33 mouse cellular contexts compared by ENCODE assay signal in genomic region chr8:95075504-95075903, GRCm38 (mm10). TPM values are rescaled to one million over a fixed set of nuclear protein-coding genes. Genes with fewer than 3 reads are reported as not detected.
"Had no signal": no experiment of that assay in that cellular context is flagged by ENCODE, and none has a peak within 500 bp of the region (broad histone marks: within the 10 kb centered on the region; RNA-seq: fewer than 3 reads in every experiment).

No protein-coding gene starts in this region.

- H3K9ac ChIP-seq: heart, embryonic 12.5 days; hindbrain, embryonic 12.5 days; hindbrain, embryonic 14.5 days; intestine, embryonic 15.5 days; kidney, embryonic 15.5 days; limb, embryonic 12.5 days; liver, embryonic 13.5 days; liver, embryonic 15.5 days had no signal

- H3K27me3 ChIP-seq: intestine, embryonic 15.5 days; kidney, embryonic 15.5 days; liver, embryonic 13.5 days; liver, embryonic 15.5 days had no signal

- H3K36me3 ChIP-seq: heart, embryonic 10.5 days; heart, embryonic 12.5 days; hindbrain, embryonic 10.5 days; hindbrain, embryonic 12.5 days; intestine, embryonic 15.5 days; kidney, embryonic 15.5 days; limb, embryonic 10.5 days; limb, embryonic 12.5 days; liver, embryonic 13.5 days; liver, embryonic 15.5 days had no signal

- H3K4me2 ChIP-seq: heart, embryonic 12.5 days; hindbrain, embryonic 12.5 days; hindbrain, embryonic 14.5 days; intestine, embryonic 15.5 days; kidney, embryonic 15.5 days; limb, embryonic 12.5 days; liver, embryonic 11.5 days; liver, embryonic 13.5 days; liver, embryonic 15.5 days had no signal

- H3K27ac ChIP-seq: heart, embryonic 10.5 days; hindbrain, embryonic 10.5 days; hindbrain, embryonic 12.5 days; hindbrain, embryonic 14.5 days; intestine, embryonic 15.5 days; kidney, embryonic 15.5 days; kidney, postnatal 0 days; limb, embryonic 10.5 days; limb, embryonic 12.5 days; liver, embryonic 13.5 days; liver, embryonic 15.5 days had no signal

- ATAC-seq: hindbrain, embryonic 16.5 days; inflammation-experienced regulatory T-cells, adult 6 months; intestine, embryonic 15.5 days; intestine, postnatal 0 days had no signal

- H3K4me3 ChIP-seq: heart, embryonic 10.5 days; heart, embryonic 12.5 days; hindbrain, embryonic 10.5 days; hindbrain, embryonic 12.5 days; intestine, embryonic 15.5 days; kidney, embryonic 15.5 days; limb, embryonic 10.5 days; limb, embryonic 12.5 days; liver, embryonic 13.5 days; liver, embryonic 15.5 days had no signal

- H3K9me3 ChIP-seq: heart, embryonic 10.5 days; heart, embryonic 12.5 days; hindbrain, embryonic 10.5 days; hindbrain, embryonic 12.5 days; intestine, embryonic 15.5 days; kidney, embryonic 15.5 days; limb, embryonic 10.5 days; limb, embryonic 12.5 days; liver, embryonic 13.5 days; liver, embryonic 15.5 days had no signal

- H3K4me1 ChIP-seq: heart, embryonic 10.5 days; heart, embryonic 12.5 days; hindbrain, embryonic 12.5 days; intestine, embryonic 15.5 days; kidney, embryonic 15.5 days; limb, embryonic 12.5 days had no signal

- DNase-seq: gastrocnemius, postnatal 14 days; gastrocnemius, postnatal 36 days; heart, adult 18-20 months; heart, postnatal 10 days; heart, postnatal 4 days; kidney, adult 18-20 months; kidney, adult 8-10 months; kidney, postnatal 14 days; layer of hippocampus, adult 9-11 months; layer of hippocampus, postnatal 36 days; liver; liver, embryonic 13.5 days had no signal

RNA-seq across cellular contexts. Expression of gene Drc7, which starts 20.6 kb away (rescaled TPM):
- total RNA-seq: gastrocnemius, adult 18-20 months; gastrocnemius, adult 8-10 months; gastrocnemius, postnatal 14 days; gastrocnemius, postnatal 36 days; heart, adult 18-20 months; heart, adult 8-10 months; heart, postnatal 10 days; heart, postnatal 25 days; heart, postnatal 4 days had no signal
- polyA plus RNA-seq: heart, embryonic 10.5 days; heart, embryonic 12.5 days; heart, embryonic 14.5 days; inflammation-experienced regulatory T-cells, adult 6 months; intestine, embryonic 15.5 days; intestine, postnatal 0 days; kidney, embryonic 15.5 days; kidney, postnatal 0 days; large intestine, adult 2 months; limb, embryonic 12.5 days had no signal
